Mouse (Mus musculus): Measurements from ENCODE around the gene D10Wsu102e. TPM values are rescaled to one million over a fixed set of nuclear protein-coding genes. Genes with fewer than 3 reads are reported as not detected.

Gene D10Wsu102e
- polyA plus RNA-seq, 1 experiment = 0.50 TPM

GRCm38 (mm10) chr10:83359451-83359850 lies 570 bp upstream of the D10Wsu102e start:
- TF ChIP-seq TCF3 (IDR thresholded peaks at IDR 0.05; ENCODE audit: insufficient read length, low read depth) (no peak), USF1 (IDR thresholded peaks at IDR 0.05; ENCODE audit: low read depth) (no peak), MYOG (IDR thresholded peaks at IDR 0.05; ENCODE audit: control insufficient read depth in 1 of 3, insufficient read depth in 1 of 3, insufficient read length in 2 of 3, low read depth in 2 of 3) (no peak), SRF (IDR thresholded peaks at IDR 0.05; ENCODE audit: control insufficient read depth, insufficient read length, low read depth) (no peak), E2F4 (IDR thresholded peaks at IDR 0.05; ENCODE audit: insufficient read depth) (no peak), POLR2A (IDR thresholded peaks at IDR 0.05; ENCODE audit: insufficient read length, low read depth) (no peak), CEBPB (IDR thresholded peaks at IDR 0.05; ENCODE audit: insufficient read depth, poor library complexity, severe bottlenecking) (no peak), MAX (IDR thresholded peaks at IDR 0.05; ENCODE audit: low read depth) (no peak), REST (IDR thresholded peaks at IDR 0.05; ENCODE audit: insufficient read depth, insufficient read length) (no peak), TCF12 (IDR thresholded peaks at IDR 0.05; ENCODE audit: insufficient read depth, poor library complexity, severe bottlenecking) (no peak), MYOD1 (IDR thresholded peaks at IDR 0.05; ENCODE audit: control insufficient read depth in 1 of 3, insufficient read length in 2 of 3, low read depth in 2 of 3) (no peak), POLR2AphosphoS2 (IDR thresholded peaks at IDR 0.05; ENCODE audit: insufficient read length, low read depth) (no peak)
- Histone ChIP-seq H3K4me2 (ENCODE audit: low read depth) (peak overlapping the region; percentile 88), H3K36me3 (ENCODE audit: control insufficient read depth, insufficient read depth) (peaks cover 17% of the 10 kb centered on the region), H3K79me2 (ENCODE audit: control insufficient read depth, insufficient read depth) (peaks cover 22% of the 10 kb centered on the region), H3ac (ENCODE audit: control insufficient read depth, insufficient read length) (peak overlapping the region; percentile 61), H3K27me3 (ENCODE audit: control insufficient read depth, insufficient read depth, insufficient read length) (no peaks in the 10 kb centered on the region), H3K4me3 (peak overlapping the region; percentile 81)

DNA sequence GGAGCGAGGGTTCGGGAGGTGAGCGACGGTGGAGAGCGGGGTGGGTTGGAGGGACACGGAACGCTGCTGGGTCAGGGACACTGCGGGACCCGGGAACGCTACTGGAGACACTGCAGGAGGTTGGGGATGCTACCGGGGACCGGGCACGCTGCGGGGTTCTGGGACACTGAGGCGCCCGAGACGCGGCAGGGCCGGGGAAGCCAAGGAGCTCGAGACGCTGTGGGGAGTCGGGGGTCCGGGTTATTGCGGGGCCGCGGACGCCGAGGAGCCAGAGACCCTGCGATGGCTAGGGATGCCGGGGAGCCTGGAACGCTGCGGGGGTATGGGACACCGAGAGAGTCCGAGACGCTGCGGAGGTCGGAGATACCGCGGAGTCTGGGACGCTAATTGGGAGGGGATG lies 335 bp downstream of the D10Wsu102e start:
- Histone ChIP-seq H3K27me3 (ENCODE audit: control insufficient read depth, insufficient read depth, insufficient read length) (no peaks in the 10 kb centered on the region), H3K79me2 (ENCODE audit: control insufficient read depth, insufficient read depth) (peaks cover 22% of the 10 kb centered on the region), H3K36me3 (ENCODE audit: control insufficient read depth, insufficient read depth) (peaks cover 22% of the 10 kb centered on the region), H3K4me3 (peak overlapping the region; percentile 81), H3ac (ENCODE audit: control insufficient read depth, insufficient read length) (peak overlapping the region; percentile 61), H3K4me2 (ENCODE audit: low read depth) (peak overlapping the region; percentile 84)
- no peak for TF ChIP-seq POLR2AphosphoS2 (IDR thresholded peaks at IDR 0.05; ENCODE audit: insufficient read length, low read depth)

DNA sequence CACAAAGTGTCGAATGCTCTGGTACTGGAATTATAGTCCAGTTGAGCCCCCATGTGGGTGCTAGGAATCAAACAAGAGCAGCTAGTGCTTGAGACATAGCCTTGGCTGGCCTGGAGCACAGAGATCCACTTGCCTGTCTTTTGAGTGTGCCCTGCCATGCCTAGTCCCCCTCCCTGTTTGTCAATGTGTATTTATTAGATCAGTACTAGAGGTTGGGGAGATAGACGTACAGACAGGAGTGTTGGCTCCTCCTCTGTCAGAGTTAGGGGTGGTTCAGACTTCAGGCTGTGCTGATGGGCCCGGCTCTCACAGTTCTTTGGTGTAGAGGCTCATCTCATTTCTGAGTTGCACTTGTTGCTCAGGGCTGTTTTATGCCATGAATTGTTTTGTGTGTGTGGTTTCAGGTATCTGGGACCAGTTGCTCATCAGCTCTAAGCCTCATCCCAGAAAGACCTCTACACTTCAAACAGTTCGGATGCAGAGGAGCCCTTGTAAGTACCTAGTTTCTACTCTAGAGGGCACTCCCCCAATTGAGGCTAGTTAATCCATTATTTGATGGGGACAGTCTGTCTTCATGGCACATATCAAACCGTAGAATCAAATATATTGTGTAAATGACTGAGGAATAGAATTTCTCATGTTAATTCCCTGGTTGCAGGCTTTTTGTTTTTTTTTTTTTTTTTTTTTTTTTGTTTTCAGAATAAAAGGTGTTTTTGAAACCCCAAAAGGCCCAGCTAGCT lies 1.8 kb downstream of the D10Wsu102e start:
- peak overlapping the region; percentile 84 for H3K4me2 ChIP-seq (ENCODE audit: low read depth)
- TF ChIP-seq MYOG (IDR thresholded peaks at IDR 0.05; ENCODE audit: control insufficient read depth in 1 of 3, insufficient read depth in 1 of 3, insufficient read length in 2 of 3, low read depth in 2 of 3) = no peak
- TF ChIP-seq MAX (IDR thresholded peaks at IDR 0.05; ENCODE audit: low read depth) = no peak
- TF ChIP-seq TCF12 (IDR thresholded peaks at IDR 0.05; ENCODE audit: insufficient read depth, poor library complexity, severe bottlenecking) = no peak
- TF ChIP-seq REST (IDR thresholded peaks at IDR 0.05; ENCODE audit: insufficient read depth, insufficient read length) = no peak
- no peak for TF ChIP-seq POLR2AphosphoS2 (IDR thresholded peaks at IDR 0.05; ENCODE audit: insufficient read length, low read depth)
- no peak for TF ChIP-seq TCF3 (IDR thresholded peaks at IDR 0.05; ENCODE audit: insufficient read length, low read depth)
- no peak for TF ChIP-seq CEBPB (IDR thresholded peaks at IDR 0.05; ENCODE audit: insufficient read depth, poor library complexity, severe bottlenecking)
- no peak for TF ChIP-seq USF1 (IDR thresholded peaks at IDR 0.05; ENCODE audit: low read depth)
- TF ChIP-seq SRF (IDR thresholded peaks at IDR 0.05; ENCODE audit: control insufficient read depth, insufficient read length, low read depth) = no peak
- TF ChIP-seq MYOD1 (IDR thresholded peaks at IDR 0.05; ENCODE audit: control insufficient read depth in 1 of 3, insufficient read length in 2 of 3, low read depth in 2 of 3) = no peak
- TF ChIP-seq POLR2A (IDR thresholded peaks at IDR 0.05; ENCODE audit: insufficient read length, low read depth) = no peak
- no peak for TF ChIP-seq E2F4 (IDR thresholded peaks at IDR 0.05; ENCODE audit: insufficient read depth)
- H3ac ChIP-seq (ENCODE audit: control insufficient read depth, insufficient read length) = no peak overlapping the region
- H3K36me3 ChIP-seq (ENCODE audit: control insufficient read depth, insufficient read depth) = peaks cover 34% of the 10 kb centered on the region
- no peaks in the 10 kb centered on the region for H3K27me3 ChIP-seq (ENCODE audit: control insufficient read depth, insufficient read depth, insufficient read length)
- H3K4me3 ChIP-seq = peak overlapping the region; percentile 81
- H3K79me2 ChIP-seq (ENCODE audit: control insufficient read depth, insufficient read depth) = peaks cover 22% of the 10 kb centered on the region

DNA sequence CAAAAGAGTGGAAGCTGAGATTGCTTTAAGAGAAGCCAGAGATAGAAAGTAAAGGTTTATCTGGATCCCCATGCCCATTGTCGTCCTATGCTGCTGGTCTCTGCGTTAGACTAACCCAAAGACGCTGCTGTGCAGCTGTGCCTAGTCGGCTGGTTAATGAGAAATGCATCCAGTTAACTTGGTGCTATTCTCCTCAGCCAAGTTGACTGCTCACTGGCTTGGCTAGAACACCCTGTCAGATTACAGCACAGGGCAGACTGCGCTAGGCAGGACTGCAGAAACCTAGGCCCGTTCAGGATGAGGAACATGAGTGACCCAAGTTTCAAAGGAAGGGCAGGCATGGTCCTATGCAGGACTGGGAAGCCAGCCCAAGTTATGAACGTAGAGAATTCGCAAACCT lies 3.4 kb downstream of the D10Wsu102e start:
- H3K36me3 ChIP-seq (ENCODE audit: control insufficient read depth, insufficient read depth) = peaks cover 50% of the 10 kb centered on the region
- peaks cover 26% of the 10 kb centered on the region for H3K79me2 ChIP-seq (ENCODE audit: control insufficient read depth, insufficient read depth)
- no peak overlapping the region for H3K4me2 ChIP-seq (ENCODE audit: low read depth)
- H3ac ChIP-seq (ENCODE audit: control insufficient read depth, insufficient read length) = no peak overlapping the region
- no peak for TF ChIP-seq REST (IDR thresholded peaks at IDR 0.05; ENCODE audit: insufficient read depth, insufficient read length)
- H3K4me3 ChIP-seq = no peak overlapping the region
- H3K27me3 ChIP-seq (ENCODE audit: control insufficient read depth, insufficient read depth, insufficient read length) = no peaks in the 10 kb centered on the region

- H3K36me3 ChIP-seq (ENCODE audit: control insufficient read depth, insufficient read depth) = peaks cover 75% of the 10 kb centered on the region
- H3K4me3 ChIP-seq = no peak overlapping the region
- H3K27me3 ChIP-seq (ENCODE audit: control insufficient read depth, insufficient read depth, insufficient read length) = no peaks in the 10 kb centered on the region
- TF ChIP-seq REST (IDR thresholded peaks at IDR 0.05; ENCODE audit: insufficient read depth, insufficient read length) (no peak), POLR2AphosphoS2 (IDR thresholded peaks at IDR 0.05; ENCODE audit: insufficient read length, low read depth) (no peak), MYOG (IDR thresholded peaks at IDR 0.05; ENCODE audit: control insufficient read depth in 1 of 3, insufficient read depth in 1 of 3, insufficient read length in 2 of 3, low read depth in 2 of 3) (no peak), E2F4 (IDR thresholded peaks at IDR 0.05; ENCODE audit: insufficient read depth) (no peak), SRF (IDR thresholded peaks at IDR 0.05; ENCODE audit: control insufficient read depth, insufficient read length, low read depth) (no peak), TCF3 (IDR thresholded peaks at IDR 0.05; ENCODE audit: insufficient read length, low read depth) (no peak), USF1 (IDR thresholded peaks at IDR 0.05; ENCODE audit: low read depth) (no peak), MAX (IDR thresholded peaks at IDR 0.05; ENCODE audit: low read depth) (no peak), POLR2A (IDR thresholded peaks at IDR 0.05; ENCODE audit: insufficient read length, low read depth) (no peak), TCF12 (IDR thresholded peaks at IDR 0.05; ENCODE audit: insufficient read depth, poor library complexity, severe bottlenecking) (no peak), MYOD1 (IDR thresholded peaks at IDR 0.05; ENCODE audit: control insufficient read depth in 1 of 3, insufficient read length in 2 of 3, low read depth in 2 of 3) (no peak), CEBPB (IDR thresholded peaks at IDR 0.05; ENCODE audit: insufficient read depth, poor library complexity, severe bottlenecking) (no peak)
- H3ac ChIP-seq (ENCODE audit: control insufficient read depth, insufficient read length) = no peak overlapping the region
- peaks cover 3% of the 10 kb centered on the region for H3K79me2 ChIP-seq (ENCODE audit: control insufficient read depth, insufficient read depth)
- H3K4me2 ChIP-seq (ENCODE audit: low read depth) = no peak overlapping the region
Observed at GRCm38 (mm10) chr10:83368918-83369317, 8.9 kb downstream of the D10Wsu102e start.
